Mouse (Mus musculus) kidney, postnatal 4 days (tissue): ENCODE data around the gene Methig1.
A peak's percentile ranks its signal among the peaks of the same experiment; 100 is the strongest.
"Not testable (repeated sequence)": the region's sequence is repeated elsewhere in the genome, so short reads cannot be mapped to it uniquely, and the experiment has no call there.

Experiments used
- DNase-seq, 2 experiments: peaks; one replicate each; pipeline ENCODE4 v3.0.0; 2021; ENCODE audit warnings: mixed read lengths in 2 of 2

The Methig1 gene

DNA sequence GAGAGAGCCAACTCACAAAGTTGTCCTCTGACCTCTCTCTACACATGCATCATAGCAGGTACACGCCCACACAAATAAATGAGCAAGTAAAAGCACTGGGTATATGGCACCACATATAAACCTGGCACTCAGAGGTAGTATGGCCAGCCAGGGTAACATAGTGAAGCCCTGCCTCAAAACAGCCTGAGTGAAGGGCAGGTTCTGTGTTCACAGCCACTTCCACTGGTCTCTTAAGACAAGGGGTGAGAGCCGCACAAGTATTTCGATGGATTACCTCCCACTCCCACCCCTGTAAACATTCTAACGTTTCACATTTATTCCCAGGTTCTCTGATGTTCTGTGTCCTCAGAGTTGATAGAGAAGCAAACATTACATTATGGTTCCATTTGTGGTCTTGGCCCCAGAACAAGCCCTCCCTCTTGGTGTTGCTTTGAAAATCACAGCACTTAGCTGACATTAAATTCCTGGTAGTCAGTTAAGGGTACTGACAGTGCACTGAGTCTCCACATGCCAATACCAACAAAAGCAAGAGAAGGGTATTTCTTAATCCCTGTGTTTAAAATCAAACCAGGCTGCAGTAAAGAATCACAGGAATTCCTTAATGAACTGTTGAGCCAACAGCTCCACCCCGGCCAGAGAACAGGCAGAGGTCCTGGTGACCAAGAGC is 11.5 kb upstream of the Methig1 start:
- DNase-seq, result not testable (repeated sequence)

DNA sequence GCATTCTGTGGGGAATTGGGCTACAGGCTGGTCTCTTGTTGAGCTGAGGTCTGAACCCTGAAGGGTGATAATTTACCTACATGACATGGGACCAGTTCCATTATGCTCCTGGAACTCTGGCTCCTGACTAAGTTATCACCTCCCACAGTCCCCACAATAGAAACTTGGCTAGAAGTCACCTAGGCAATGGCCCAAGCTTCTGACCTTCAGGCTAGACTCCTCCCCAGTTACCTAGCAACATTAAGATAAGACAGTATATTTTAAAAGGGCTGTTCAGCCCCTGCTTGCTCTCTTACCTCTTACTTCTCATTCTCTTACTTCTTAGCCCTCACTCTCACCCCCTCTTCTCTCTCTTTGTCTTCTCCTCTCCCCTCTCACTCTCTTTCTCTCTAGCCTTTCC is 7.5 kb upstream of the Methig1 start:
- no peak for DNase-seq

DNA sequence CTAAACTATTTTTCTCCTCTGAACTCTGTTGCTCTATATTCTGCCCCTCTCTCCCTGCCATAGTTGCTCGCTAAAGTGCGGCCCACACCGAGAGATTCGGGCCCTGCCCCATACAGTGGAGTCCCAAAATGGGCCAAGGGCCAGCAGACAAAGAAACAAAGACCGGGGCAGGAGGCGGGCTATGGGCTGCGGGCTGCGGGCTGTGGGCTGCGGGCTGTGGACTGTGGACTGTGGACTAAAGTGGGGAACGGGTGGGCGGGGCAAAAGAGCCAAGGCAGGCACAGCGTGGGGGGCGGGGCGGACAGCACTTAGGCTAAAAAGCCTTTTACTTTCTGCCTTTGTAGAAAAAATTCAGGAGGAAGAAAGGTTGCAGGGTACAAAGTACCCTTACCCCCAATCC is 6.2 kb upstream of the Methig1 start:
- peak; percentile 63 to 80 for DNase-seq

DNA sequence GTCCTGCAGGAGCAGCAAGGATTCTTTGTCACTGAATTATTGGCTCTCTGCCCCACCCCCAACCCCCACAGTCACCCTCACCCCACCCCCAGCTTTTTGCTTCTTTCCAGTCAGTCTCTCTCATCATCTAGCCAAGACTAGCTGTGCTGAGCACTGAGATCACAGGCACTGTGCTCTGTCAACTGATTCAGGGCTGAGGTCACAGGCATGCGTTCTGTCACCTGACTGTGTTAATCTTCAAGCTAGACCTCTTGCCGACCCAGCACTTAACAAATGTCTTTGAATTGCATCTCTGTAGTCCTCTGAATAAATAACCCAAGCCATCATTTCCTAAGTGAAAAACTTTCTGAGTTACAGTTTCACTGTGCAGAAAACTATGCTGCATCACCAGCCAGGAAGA is 3.5 kb upstream of the Methig1 start:
- peak; percentile 38 to 63 for DNase-seq

DNA sequence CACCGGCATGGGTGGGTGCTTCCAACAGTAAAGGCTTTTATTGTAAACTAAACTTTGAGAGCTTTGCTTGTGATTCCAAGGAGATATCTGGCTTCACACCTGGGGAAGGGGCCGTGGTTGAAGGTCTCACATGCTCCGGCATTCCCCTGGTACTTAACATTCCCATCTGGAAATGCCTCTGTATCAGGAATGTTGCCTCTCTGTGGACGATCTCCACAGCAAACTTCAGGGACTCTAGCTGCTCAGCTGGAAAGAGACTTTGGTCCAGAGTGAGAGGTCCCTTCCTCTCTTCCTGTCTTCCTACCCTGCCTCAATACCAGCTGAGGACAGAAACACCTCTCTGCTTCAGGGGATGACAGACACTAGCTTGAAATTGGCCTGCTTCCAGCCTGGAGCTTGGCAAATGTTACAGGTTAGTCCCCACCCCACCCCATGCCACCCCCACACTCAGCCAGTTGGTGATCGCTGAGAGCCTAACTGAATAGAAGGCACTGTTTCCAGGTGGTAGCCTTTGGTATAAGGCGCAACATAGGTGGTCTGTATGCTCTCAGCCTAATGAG is 1.4 kb upstream of the Methig1 start:
- peak in 1 of 2 experiments; percentile 33 for DNase-seq

DNA sequence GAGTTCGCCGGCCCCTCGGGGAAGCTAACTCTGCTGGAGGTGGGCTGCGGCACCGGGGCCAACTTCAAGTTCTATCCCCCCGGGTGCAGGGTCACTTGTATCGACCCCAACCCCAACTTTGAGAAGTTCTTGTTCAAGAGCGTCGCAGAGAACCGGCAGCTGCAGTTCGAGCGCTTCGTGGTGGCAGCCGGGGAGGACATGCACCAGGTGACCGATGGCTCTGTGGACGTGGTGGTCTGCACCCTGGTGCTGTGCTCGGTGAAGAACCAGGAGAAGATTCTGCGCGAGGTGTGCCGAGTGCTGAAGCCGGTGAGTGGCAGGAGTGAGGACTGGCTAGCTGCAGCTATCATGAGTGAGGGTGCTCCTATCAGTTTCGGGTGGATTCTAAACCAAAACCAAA is 450 bp downstream of the Methig1 start:
- not testable (repeated sequence) for DNase-seq

DNA sequence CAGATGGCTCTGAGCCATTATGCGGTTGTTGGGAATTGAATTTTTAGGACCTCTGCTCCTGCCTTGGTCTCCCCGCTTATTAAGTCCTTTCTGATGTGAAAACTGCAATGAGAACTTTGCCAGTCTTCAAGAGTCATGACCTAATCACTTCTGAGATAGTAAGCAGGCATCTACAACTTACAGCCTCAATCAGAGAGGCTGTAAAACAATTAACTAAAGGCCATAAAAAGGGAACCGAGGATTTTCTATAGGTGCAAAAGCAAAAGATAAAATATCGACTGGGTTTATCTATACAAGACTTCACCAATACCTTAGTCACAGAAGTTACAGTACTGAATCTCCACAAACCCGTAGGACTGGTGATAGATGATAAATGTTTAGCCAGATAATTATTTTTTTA is 2.9 kb downstream of the Methig1 start:
- no peak for DNase-seq

DNA sequence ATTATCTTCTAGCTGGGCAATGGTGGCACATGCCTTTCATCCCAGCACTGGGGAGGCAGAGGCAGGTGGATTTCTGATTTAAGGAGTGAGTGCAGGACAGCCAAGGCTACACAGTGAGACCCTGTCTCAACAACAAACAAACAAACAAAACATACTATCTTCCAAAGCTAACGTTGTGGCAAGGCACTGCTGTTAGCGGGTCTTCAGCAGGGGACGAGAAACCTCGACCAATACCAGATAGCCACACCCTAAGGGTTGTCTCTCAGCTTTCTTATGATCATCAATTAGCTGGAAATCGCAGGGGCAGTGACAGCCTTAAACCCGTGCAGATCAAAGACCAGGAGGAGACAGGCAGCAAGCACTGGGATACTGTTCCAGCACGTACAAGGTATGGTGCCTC is 11.3 kb downstream of the Methig1 start, which contains the start of gene Higd1c:
Higd1c (plus strand) TSS at position 301 of the 400 bp plus-strand sequence.
- no peak for DNase-seq

DNA sequence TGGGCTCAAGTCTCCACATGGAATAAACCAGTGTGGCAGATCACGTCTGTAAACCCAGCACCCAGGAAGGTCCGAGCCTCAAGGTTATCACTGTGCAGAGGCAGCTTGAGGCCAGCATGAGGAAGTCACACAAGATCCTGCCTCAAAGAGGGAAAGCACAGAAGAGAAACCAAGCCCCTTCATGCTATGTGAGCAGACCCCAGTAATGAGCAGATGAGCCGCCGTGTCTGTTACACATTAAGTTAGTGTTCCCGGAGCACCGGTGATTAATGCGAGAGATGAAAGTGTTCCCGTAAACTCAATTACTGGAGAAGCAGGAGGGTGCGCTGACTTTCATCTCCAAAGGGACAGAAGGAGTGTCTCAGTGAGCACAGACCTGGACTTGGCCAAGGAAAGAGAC is 13.0 kb downstream of the Methig1 start:
- not testable (repeated sequence) for DNase-seq

DNA sequence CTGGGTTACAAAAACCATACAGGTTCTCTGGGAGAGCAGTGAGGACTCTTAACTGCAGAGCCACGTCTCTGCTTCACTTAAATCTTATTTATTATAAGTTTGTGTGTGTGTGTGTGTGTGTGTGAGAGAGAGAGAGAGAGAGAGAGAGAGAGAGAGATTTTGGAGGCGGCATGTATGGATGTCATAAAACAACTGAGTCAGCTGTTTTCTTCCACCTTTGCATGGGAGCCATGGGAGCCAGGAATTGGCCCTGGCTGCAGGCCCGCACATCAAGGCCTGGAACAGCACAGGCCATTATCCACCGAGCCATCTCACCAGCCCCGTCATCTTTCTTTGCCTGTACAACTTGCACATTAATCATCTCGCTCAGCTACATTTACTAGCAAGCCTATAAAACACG is 14.2 kb downstream of the Methig1 start:
- DNase-seq, result no peak

DNA sequence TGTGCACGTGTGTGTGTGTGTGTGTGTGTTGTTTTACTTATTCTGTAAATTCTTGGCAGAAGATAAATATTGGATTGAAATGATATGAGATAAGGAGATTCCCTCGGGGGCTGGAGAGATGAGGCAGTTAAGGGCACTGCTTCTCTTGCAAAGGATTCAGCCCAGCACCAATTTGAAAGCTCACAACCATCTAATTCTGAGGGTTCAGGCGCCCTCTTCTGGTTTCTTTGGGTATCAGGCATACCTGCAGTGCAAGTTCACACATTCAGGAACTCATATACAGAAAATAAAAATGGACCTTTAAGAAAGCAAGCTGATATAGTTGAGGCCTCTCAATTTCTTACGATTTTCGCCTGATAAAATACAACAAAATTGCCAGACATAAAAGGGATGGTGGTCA is 22.1 kb downstream of the Methig1 start:
- peak; percentile 70 to 79 for DNase-seq

DNA sequence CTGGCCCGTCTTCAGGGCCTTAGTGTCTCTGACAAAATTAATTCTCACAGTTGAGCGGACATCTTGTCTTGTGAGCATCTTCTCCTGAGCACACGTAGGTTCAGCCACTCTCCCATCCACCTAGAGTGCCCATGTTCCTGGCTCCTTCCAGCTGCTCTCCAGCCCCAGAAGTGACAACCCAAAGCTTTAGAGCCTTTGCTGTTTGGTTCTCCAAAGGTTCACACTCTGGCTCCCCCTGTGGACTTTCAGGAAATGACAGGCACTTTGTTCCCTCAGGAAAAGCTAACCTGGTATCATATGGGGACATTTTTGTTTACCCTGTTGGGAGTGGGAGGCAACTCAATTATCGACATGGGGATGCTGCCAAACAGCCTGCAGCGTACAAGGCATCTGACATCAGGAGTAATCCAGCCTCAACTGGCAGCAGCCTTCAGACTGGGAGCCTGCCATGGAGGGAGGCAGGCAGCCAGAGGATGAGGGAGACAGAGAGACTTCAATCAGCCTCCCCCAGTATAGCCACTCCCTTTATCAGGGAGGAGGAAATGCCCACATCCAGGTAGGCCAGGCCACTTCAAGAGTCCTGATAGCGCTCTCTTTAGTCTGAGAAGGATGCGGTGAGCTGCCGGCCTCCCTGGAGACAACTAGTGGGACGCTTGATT is 25.0 kb downstream of the Methig1 start:
- not testable (repeated sequence) for DNase-seq

DNA sequence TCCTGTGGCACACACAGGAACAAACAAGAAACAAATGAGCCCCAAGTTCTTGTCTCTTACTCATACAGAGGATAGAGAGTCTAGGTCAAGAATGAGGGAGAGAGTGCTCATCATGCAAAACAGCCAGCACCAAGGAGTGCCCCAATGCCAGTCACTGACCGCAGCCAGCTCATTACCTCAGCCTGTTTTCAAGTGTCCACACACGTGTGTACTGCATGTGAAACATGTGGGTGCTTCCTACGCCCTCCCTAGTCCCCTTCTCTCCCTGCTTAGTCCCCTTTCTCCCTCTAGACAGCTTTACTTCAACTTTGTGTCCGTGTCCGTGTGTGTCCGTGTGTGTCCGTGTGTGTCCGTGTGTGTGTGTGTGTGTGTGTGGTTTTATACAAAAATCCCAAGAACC is 26.7 kb downstream of the Methig1 start:
- DNase-seq, result no peak

DNA sequence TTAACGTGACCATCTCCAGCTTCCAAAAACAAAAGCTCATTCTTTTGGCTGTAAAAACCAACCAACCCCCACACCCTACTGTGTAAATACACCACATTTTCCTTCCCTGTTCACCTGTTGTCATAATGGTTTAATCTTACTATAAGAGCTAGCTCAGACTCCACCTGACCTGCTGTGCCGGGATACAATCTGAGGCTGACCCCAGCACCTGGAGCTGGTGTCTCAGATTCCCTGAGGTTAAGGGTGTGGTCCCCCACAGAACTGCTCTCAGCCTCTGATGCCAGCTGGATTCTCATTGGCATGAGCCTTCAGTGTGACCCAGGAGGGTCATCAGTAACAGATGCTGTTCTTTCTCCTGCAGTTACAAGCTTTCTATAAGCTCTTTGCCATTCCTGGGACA is 27.2 kb downstream of the Methig1 start:
- DNase-seq, result no peak

DNA sequence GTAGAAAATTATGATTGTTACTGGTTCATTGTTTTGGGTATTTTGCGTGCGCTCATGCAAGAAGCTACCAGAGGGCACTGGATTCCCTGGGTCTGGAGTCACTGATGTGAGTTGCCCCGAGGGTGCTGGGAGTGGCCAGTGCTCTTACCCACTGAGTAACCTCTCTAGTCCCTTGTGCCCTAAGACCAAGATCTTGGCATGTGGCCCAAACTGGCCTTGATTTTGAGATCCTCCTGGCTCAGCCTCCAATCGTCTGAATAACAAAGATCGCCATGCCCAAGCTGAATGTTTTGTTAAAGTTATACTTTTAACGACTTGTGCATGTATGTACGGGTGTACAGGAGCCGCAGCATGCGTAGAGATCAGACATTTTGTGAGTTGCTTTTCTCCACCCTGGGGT is 32.8 kb downstream of the Methig1 start:
- DNase-seq, result no peak

DNA sequence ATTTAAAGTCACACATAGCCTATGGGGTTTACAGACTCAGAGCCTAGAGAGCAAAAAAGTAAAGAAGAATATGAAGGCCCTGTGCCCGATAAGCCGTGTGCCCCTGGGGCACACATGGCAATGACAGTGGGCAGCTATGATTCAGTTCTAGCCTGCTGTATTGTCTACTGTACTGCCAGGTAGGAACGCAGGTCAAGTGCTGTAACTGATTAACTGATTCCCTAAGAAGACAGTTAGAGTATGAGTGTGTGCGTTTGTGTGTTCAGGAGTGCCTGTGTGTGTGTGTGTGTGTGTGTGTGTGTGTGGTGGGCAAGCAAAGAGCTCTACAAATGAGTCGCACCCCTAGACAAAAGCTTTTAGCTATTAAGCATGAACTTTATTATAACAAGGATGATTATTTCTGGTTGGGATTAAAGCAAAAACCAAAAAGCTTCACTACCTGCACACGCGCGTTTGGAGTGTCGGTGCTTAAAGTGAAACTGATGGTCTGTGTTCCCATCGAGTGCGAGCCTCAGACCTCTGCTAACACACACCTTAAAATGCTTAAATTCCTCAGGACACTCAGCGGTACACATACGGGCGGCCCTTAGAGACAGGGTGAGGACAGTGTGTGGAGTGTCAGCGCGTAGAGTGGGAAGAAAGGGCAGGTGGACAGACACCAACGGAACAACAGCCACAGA is 34.7 kb downstream of the Methig1 start:
- DNase-seq, result no peak

DNA sequence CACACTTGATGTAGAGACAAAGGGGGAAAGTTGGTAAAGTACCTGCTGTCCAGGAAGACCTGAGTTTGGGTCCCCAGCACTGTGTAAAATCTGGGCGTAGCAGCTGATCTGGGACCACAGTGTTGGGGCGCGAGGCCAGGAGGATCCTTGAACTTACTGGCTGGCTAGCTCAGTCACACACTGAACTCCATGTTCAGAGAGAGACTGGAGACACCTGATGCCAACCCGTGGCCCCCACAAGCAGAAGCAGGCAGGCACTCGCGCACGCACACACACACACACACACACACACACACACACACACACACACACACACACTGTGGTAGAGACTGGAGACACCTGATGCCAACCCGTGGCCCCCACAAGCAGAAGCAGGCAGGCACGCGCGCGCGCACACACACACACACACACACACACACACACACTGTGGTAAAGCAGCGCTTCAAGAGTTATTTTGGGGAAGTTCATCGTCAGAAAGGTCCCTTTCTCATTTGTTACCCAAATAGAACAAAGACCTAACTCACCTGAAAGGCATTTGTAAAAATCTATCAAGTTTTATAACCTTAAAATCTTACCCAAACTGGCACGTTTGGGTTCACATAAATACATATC is 35.4 kb downstream of the Methig1 start:
- DNase-seq, result no peak

DNA sequence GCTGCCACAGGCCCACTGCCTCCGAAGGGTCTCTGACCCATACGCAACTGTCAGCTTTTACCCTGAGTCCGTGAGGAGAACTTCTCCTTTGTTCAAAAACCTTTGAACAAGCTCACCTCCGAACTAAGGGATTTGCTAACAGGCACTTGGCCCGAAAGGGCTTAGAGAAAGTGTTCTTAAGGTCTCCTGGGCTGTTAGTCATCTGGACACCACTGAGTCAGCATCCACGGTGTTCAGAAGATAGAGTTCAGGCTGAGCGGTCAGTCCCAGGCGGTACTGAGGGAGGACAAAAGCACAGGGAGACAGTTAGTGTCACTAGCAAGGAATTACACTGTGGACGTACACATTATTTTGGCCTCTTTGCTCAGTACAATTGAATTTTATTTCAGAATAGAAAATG is 35.9 kb downstream of the Methig1 start:
- no peak for DNase-seq

DNA sequence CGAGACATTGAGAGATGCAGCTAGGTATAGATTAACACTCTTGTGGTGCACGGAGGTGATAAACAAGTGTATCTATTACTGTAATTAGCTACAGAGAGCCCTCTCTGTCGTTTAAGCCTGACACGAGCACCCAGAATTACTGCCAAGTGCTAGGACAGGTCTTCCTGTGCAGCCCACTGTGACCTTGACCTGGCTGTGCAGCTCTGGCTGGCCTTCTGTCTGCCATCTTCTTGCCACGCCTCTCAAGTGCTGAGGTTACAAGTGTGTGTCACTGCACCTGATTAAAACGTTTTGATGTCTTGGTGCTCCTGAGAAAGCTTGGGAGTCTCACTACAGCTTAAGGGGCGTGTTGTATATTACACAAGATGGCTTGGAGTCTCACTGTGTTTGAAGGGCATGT is 38.1 kb downstream of the Methig1 start:
- DNase-seq, result no peak

DNA sequence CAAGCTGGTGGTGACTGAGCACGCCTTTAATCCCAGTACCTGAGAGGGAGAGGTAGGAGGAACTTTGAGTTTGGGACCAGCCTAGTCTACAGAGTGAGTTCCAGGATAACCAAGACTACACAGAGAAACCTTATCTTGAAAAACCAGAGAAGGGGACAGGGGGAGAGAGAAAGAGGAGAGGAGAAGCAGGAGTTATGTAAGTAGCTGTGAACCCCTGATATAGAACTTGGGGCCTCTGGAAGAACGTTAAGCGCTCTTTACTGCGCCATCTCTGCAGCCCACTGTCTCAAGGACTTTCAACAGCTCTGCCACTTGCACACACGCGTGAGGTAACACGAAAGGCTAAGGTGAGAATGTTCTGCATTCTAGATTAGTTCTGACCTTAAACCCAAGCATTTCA is 38.6 kb downstream of the Methig1 start:
- DNase-seq, result no peak

DNA sequence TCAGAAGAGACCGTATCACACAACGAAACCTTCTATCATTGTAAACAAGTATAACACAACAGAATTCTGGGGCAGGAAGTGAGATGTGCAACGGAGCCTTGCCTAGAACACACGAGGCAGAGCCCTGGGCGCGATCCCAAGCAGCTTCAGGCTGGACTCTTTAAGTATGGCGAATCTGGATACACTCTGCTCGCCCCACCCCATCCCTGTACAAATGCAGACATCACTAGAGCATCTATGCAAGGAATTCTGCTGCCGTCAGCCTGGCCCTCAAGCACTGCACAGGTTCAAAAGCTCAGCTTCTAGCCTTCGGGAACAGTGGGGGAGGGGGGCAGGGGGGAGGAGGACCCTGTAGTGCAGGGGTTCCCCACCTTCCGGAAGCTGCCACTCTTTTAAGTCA is 40.1 kb downstream of the Methig1 start:
- peak in 1 of 2 experiments; percentile 39 for DNase-seq

DNA sequence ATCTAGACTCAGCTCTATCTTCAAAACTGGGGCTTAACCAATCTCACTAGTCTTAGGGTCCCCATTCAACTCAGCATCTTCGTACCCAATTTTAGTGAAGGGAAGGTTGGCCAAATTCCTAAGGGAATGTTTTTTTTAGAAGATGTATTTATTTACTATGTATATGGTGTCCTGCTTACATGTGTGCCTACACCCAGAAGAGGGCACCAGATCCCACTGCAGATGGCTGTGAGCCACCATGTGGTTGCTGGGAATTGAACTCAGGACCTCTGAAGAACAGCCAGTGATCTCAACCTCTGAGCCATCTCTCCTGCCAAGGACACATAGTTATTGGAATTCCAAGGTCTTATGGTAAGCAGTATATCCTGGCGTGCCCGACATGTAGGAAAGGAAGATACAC is 42.6 kb downstream of the Methig1 start:
- DNase-seq, result no peak

DNA sequence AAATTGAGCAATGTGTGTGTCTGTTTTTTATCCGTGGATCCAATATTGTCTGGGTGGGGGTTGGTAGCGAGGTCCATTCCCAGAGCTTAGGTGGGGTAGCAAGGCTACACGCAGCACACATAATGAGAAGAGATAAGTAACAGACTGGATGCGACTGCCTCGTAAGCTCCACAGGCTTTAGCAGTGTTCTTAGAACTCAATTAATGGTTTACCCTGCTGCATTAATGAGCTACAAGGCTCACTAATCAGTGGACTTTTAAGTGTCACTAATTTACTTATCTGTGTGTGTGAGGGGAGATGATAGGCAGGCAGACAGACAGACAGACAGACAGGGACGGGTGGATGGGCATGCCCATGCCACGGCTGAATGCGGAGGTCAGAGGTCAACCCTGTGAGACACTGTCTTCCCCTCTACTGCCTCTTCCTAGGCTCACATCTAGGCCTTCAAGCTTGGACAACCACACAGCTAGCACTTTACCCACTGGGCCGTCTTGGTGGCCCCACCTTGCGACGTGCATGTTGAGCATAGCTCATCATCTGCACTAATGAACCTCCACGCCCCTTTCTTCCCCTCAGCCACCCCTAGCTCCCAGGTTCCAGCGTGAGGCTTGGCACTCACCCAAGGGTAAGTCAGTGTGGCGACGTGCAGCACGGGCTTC is 47.8 kb downstream of the Methig1 start:
- peak; percentile 60 to 77 for DNase-seq
